Mouse (Mus musculus) CH12.LX (cell line): ENCODE results near the gene Spata21.

Source experiments
- BHLHE40 ChIP-seq: IDR thresholded peaks from 2 replicates; pipeline ENCODE4 v1.6.1; 2011; ENCODE audit warnings: mild to moderate bottlenecking, low read depth, low read length, improper control_type of control experiment
- CTCF ChIP-seq, 2 experiments: IDR thresholded peaks in 1 of 2; conservative IDR thresholded peaks in 1 of 2; 2 replicates each; pipeline ENCODE4 v1.5.1; 2011 to 2012; ENCODE audit warnings: low read depth in 2 of 2, low read length in 2 of 2, improper control_type of control experiment in 1 of 2, inconsistent platforms in 1 of 2, mild to moderate bottlenecking in 1 of 2, moderate library complexity in 1 of 2
- E2F4 ChIP-seq: IDR thresholded peaks from 2 replicates; pipeline ENCODE4 v1.6.1; 2011; ENCODE audit warnings: low read depth, low read length, improper control_type of control experiment; ENCODE audit not compliant: insufficient replicate concordance
- EP300 ChIP-seq: IDR thresholded peaks from 2 replicates; pipeline ENCODE4 v1.6.1; 2011; ENCODE audit warnings: low read length, improper control_type of control experiment
- POLR2A ChIP-seq: IDR thresholded peaks from 2 replicates; pipeline ENCODE4 v1.6.1; 2011; ENCODE audit warnings: low read depth, mild to moderate bottlenecking, improper control_type of control experiment, low read length
- RCOR1 ChIP-seq: conservative IDR thresholded peaks from 2 replicates; pipeline ENCODE4 v1.6.1; 2012; ENCODE audit warnings: low read depth, mild to moderate bottlenecking, inconsistent platforms, low read length, improper control_type of control experiment
- SIN3A ChIP-seq: IDR thresholded peaks from 2 replicates; pipeline ENCODE4 v1.6.1; 2012; ENCODE audit warnings: low read length, improper control_type of control experiment, inconsistent platforms
- SMC3 ChIP-seq: IDR thresholded peaks from 2 replicates; pipeline ENCODE4 v1.6.1; 2011; ENCODE audit warnings: low read depth, low read length, improper control_type of control experiment
- ZKSCAN1 ChIP-seq: IDR thresholded peaks from 2 replicates; pipeline ENCODE4 v1.6.1; 2012; ENCODE audit warnings: low read depth, inconsistent platforms, low read length, improper control_type of control experiment, borderline replicate concordance

- TF ChIP-seq CTCF (conservative IDR thresholded peaks at IDR 0.05 in 1 of 2, IDR thresholded peaks at IDR 0.05 in 1 of 2; ENCODE audit: low read depth in 2 of 2, low read length in 2 of 2): no peak
- TF ChIP-seq SMC3: no peak
- TF ChIP-seq BHLHE40: peak; percentile 71
- peak; percentile 81 for TF ChIP-seq SIN3A
- TF ChIP-seq RCOR1: no peak
- no peak for TF ChIP-seq E2F4
- TF ChIP-seq EP300: peak; percentile 80
- no peak for TF ChIP-seq POLR2A
- no peak for TF ChIP-seq ZKSCAN1
Measured at GRCm38 (mm10) chr4:141134751-141135530, 46.8 kb downstream of the Spata21 start.
